Mouse (Mus musculus): ENCODE results near the gene Kirrel2.
"Not testable (repeated sequence)": the region's sequence is repeated elsewhere in the genome, so short reads cannot be mapped to it uniquely, and the experiment has no call there.

The Kirrel2 gene

GRCm38 (mm10) chr7:30457629-30458330 is at the start of gene Kirrel2, which contains the start of gene Nphs1:
Gene Kirrel2, minus strand, starts transcription at chr7:30457690.
Gene Nphs1, plus strand, starts transcription at chr7:30458315.
- in situ Hi-C loops (cut with MseI, MboI) = no loop called here

DNA sequence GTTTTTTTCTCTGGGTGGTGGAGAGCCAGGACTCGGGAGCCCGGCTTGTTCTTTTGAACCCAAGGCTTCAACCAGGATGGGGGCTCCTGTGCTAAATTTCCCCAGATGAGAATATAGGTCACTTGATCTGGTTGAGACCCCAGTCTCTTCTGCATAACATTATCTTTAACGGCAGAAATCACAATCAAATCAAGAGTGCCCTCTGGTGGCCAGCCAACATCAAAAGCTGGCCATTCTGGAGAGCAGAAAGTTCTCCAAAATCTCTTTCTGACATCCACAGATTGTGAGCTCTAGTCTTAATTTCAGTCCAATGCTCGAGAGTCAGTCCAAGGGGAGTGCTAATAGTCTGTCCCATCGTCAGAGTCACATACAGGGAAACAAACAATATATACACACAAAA is 43.7 kb upstream of the Kirrel2 start:
- in situ Hi-C loops (cut with MseI, MboI) = not testable (repeated sequence)

GRCm38 (mm10) chr7:30495506-30496042 is 38.1 kb upstream of the Kirrel2 start:
- in situ Hi-C loops (cut with MseI, MboI) = not testable (repeated sequence)

GRCm38 (mm10) chr7:30493401-30493931 is 36.0 kb upstream of the Kirrel2 start, which contains the start of gene Prodh2:
Gene Prodh2, plus strand, starts transcription at chr7:30493622.
- in situ Hi-C loops (cut with MseI, MboI) = no loop called here

DNA sequence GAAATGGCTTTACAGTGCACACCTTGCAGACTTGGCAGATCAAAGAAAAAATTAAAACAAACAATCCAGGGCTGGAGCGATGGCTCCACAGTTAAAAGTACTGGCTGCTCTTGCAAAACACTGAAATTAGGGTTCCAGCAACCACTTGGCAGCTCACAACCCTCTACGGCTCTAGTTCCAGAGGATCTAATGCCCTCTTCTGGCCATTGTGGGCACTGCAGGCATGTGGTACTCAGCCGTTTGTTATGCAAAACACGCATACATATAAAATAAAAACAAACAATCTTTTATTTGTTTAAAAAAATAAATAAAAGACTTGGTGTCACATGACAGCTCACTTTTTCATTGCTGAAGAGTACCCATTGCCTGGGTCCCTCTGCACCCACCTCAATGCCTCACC is 35.3 kb upstream of the Kirrel2 start:
- in situ Hi-C loops (cut with MseI, MboI) = no loop called here

DNA sequence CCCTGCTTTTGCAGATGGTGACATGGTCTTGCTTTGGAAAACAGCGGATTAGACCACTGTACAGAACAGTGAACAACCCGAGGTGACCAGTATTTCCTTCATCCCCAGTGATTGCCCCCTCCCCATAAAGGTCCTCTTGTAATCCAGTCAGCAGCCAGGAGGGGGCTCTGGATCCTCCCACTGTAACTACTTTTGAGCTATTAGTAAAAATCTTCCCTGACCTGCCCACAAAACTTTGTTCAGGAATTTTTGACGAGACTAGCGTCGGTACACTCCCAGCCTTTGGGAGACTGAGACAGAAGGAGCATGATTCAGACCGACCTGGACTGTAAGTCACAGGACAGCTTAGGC is 33.4 kb upstream of the Kirrel2 start:
- in situ Hi-C loops (cut with MseI, MboI) = no loop called here

- in situ Hi-C loops (cut with MseI, MboI) = no loop called here
These were observed 32.9 kb upstream of the Kirrel2 start for GRCm38 (mm10) chr7:30490251-30490956.

DNA sequence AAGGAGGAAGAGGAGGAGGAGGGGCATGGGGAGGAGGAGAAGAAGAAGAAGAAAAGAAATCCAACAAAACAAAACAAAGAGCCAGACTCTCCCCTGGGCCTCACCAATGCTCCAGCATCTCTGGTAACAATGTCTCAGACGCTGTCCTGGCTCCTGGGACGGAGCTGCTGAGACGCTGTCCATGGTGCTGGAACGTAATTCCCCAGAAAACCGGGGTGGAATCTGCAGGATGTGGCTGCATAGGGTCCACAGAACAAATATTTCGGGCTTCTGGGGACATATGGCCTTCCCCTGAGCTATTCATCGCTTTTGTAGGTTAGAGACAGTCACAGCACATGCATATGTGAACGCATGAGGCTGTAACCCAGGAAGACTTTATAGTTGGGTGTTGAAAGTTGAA is 26.8 kb upstream of the Kirrel2 start:
- in situ Hi-C loops (cut with MseI, MboI) = no loop called here

GRCm38 (mm10) chr7:30477415-30478381 is 20.2 kb upstream of the Kirrel2 start:
- in situ Hi-C loops (cut with MseI, MboI) = no loop called here

GRCm38 (mm10) chr7:30476136-30476535 is 18.6 kb upstream of the Kirrel2 start:
- in situ Hi-C loops (cut with MseI, MboI) = not testable (repeated sequence)

- in situ Hi-C loops (cut with MseI, MboI) = loop anchor here (5.0 kb wide), 1 partner anchor 38 kb away; no protein-coding TSS in a partner anchor
These were observed 17.5 kb upstream of the Kirrel2 start for GRCm38 (mm10) chr7:30474999-30475398.

GRCm38 (mm10) chr7:30472411-30472810 is 14.9 kb upstream of the Kirrel2 start:
- in situ Hi-C loops (cut with MseI, MboI) = loop anchor here (5.0 kb wide), 1 partner anchor 35 kb away; no protein-coding TSS in a partner anchor

GRCm38 (mm10) chr7:30464816-30465300 is 7.4 kb upstream of the Kirrel2 start:
- in situ Hi-C loops (cut with MseI, MboI) = no loop called here

DNA sequence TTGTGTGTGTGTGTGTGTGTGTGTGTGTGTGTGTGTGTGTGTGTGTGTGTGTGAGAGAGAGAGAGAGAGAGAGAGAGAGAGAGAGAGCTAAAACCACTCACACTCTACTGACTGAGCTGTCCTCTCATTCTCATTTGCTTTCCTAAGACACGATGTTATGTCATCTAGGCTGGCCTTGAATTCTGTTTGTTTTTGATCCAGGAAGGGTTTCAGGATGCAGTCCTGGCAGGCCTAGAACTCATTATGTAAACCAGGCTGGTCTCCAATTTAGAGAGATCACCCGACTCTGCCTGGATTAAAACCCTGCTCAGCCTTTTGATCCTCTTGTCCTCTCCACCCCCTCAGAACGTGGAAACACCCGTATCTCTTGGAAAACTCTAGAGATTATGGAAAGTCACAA is 6.5 kb upstream of the Kirrel2 start:
- in situ Hi-C loops (cut with MseI, MboI) = no loop called here

- in situ Hi-C loops (cut with MseI, MboI) = no loop called here
These were observed 6.1 kb upstream of the Kirrel2 start for GRCm38 (mm10) chr7:30463568-30463967.

DNA sequence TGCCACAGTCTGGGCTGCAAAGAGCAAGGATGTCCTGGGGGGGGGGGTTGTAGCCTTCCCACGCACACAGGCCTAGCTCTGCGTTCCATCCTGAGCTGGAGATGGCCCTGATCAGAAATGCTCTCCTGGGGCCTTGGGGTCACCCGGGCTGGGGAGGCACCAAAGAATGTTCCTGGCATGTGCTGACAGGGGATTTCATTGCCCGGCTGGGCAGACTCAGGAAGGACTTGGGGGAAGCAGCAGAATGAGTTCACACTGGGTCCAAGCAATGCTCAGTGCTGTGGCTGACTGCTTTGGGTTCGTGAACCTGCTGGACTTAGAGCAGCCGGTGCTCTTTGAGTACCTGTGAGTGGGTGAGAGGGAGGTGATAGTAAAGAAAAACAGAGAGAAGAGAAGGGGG is 2.0 kb upstream of the Kirrel2 start:
- in situ Hi-C loops (cut with MseI, MboI) = no loop called here

GRCm38 (mm10) chr7:30456911-30457628 is 420 bp downstream of the Kirrel2 start:
- in situ Hi-C loops (cut with MseI, MboI) = no loop called here

GRCm38 (mm10) chr7:30456487-30456886 is 1.0 kb downstream of the Kirrel2 start:
- in situ Hi-C loops (cut with MseI, MboI) = no loop called here

GRCm38 (mm10) chr7:30454259-30454658 is 3.2 kb downstream of the Kirrel2 start:
- in situ Hi-C loops (cut with MseI, MboI) = no loop called here

DNA sequence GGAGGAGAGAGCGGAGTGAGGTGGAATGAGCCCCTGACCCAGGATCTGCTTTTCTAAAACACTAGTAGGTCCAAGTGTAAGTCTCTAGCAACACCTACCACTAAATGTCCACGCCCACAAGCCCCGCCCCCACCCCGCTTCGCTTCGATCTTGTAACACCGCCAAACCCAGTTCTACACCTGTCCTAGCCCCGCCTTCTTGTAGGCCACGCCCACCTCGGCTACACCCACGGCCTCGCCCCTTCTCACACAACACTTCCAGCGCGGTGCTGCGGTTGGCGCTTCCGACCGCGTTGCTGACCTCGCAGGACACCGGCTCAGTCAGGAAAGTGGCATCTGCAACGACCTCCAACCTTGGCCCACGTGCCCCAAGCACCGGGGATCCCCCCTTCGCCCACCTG is 3.7 kb downstream of the Kirrel2 start:
- in situ Hi-C loops (cut with MseI, MboI) = no loop called here

Data from mouse trophoblast stem cell (cell line).